Mouse (Mus musculus) liver, postnatal 0 days (tissue): ENCODE measurements at regions not wholly inside any gene's neighbourhood (a gene's known extent, or its start where the extent isn't known, plus 50 kb on each side); places are given as distances from the start of the nearest gene placed in this dataset.

Experiments
- CTCF ChIP-seq: sonication (generic); IDR thresholded peaks from 2 replicates; pipeline ENCODE4 v1.5.1; 2016; ENCODE audit warnings: antibody characterized with exemption, low read depth
- EP300 ChIP-seq: IDR thresholded peaks from 2 replicates; pipeline ENCODE4 v1.6.1; 2016; ENCODE audit warnings: antibody characterized with exemption, low read depth, mild to moderate bottlenecking

DNA sequence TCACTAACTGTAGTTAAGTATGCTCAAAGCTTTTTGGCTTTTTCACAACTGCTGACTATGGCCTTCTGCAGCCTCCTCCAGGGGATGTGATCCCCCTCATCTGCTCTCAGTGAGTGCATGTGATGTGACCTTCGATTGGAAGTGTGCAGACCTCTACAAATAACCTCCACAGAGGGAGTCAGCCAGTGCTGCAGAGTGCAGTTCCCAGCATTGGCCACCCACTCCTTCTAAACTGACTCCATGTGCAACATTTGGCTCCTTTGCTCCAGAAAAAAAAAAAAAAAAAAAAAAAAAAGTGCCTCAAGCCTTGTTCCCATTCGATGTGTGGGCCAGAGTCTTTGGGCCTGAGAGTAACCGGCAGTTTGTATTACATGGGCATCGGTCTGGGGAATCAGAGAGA lies 75.7 kb upstream of the Rab3gap2 start:
- TF ChIP-seq CTCF (no peak), EP300 (no peak)
